In genomic region chr7:121247845-121248244, GRCm38 (mm10) we compare ENCODE assay signal across 18 mouse cellular contexts.
"Had no signal": no experiment of that assay in that cellular context is flagged by ENCODE, and none has a peak within 500 bp of the region (broad histone marks: within the 10 kb centered on the region; RNA-seq: fewer than 3 reads in every experiment).

No protein-coding gene starts in this region.

- ATAC-seq: liver, embryonic 12.5 days; midbrain, embryonic 13.5 days had no signal

- H3K36me3 ChIP-seq: liver, embryonic 12.5 days; midbrain, embryonic 13.5 days; neural tube, embryonic 12.5 days; stomach, embryonic 15.5 days had no signal

- DNase-seq: lung, adult 18-20 months; lung, embryonic 14.5 days; lung, postnatal 10 days; lung, postnatal 4 days; right cerebral cortex, adult 18-20 months; right cerebral cortex, postnatal 25 days; right cerebral cortex, postnatal 4 days; thymus, adult 2 months; thymus, postnatal 25 days; thymus, postnatal 4 days had no signal

- H3K4me3 ChIP-seq: liver, embryonic 12.5 days; midbrain, embryonic 13.5 days; myocyte; neural tube, embryonic 12.5 days; stomach, embryonic 15.5 days had no signal

- H3K9ac ChIP-seq: liver, embryonic 12.5 days; liver, embryonic 14.5 days; lung, embryonic 14.5 days; midbrain, embryonic 13.5 days; neural tube, embryonic 12.5 days; stomach, embryonic 15.5 days had no signal

- H3K9me3 ChIP-seq: midbrain, embryonic 13.5 days; neural tube, embryonic 12.5 days; stomach, embryonic 15.5 days had no signal

- H3K4me1 ChIP-seq: liver, embryonic 12.5 days; midbrain, embryonic 13.5 days; neural tube, embryonic 12.5 days; stomach, embryonic 15.5 days had no signal

- H3K27ac ChIP-seq: liver, embryonic 12.5 days; liver, embryonic 14.5 days; midbrain, embryonic 13.5 days; neural tube, embryonic 12.5 days; stomach, embryonic 15.5 days; stomach, postnatal 0 days had no signal

- H3K27me3 ChIP-seq: liver, embryonic 12.5 days; midbrain, embryonic 13.5 days; neural tube, embryonic 12.5 days; stomach, embryonic 15.5 days had no signal

- H3K4me2 ChIP-seq: liver, embryonic 12.5 days; lung, embryonic 14.5 days; midbrain, embryonic 11.5 days; midbrain, embryonic 13.5 days; neural tube, embryonic 12.5 days; stomach, embryonic 15.5 days had no signal
